Mouse (Mus musculus): Measurements from ENCODE around the gene Pabpc4.
A peak's percentile ranks its signal among the peaks of the same experiment; 100 is the strongest.
"Not testable (repeated sequence)": the region's sequence is repeated elsewhere in the genome, so short reads cannot be mapped to it uniquely, and the experiment has no call there.

Gene Pabpc4

DNA sequence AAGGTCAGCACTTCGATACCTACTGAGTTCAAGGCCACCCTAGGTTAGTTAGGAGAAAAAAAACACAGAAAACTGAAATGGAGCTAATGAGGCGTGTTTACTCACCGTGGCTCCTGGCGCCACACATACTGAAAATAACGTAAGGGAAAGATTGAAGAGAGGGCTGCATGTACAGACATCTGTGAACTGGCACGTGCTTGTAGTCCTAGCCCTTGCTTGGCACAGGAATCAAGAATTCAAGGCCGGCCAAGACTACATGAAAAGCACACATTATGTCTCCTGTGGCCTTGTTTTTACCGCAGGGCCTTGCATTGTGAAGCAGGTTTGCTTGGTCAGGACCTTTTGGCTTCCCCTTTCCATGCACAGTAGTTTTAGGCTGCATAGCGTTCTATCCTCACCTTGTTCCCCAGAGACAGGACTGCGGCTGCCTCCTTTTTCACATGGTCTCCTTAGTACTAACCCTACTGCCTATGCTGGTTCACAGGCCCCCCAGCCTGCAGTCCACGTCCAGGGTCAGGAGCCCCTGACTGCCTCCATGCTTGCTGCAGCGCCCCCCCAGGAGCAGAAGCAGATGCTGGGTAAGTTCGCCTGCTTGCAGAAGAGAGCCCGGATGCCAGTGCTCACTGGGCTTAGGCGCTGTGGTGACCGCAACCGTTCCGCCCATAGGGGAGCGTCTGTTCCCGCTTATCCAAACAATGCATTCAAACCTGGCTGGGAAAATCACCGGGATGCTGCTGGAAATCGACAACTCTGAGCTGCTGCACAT, 35.2 kb downstream of the Pabpc4 start:
- DNase-seq (ENCODE audit: low spot score in 2 of 2), result no peak

DNA sequence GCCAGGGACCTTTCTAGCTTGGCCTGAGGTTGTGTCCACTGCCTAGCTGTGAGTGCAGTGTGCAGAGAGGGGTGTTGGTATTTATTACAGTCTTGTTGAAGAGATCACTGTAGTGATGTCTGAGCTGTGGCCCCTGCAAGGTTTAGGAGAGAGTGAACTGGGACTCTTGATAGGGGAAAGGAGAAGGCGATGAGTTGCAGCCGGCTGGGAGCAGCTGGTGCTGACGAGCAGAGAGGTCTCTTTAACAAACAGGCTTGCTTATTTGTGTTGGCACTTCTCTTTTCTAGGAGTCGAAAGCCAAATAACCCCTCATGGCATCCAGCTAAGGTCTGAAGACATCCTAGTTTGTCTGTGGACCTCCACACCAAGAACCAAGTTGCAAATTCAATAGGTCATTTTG, 36.1 kb downstream of the Pabpc4 start:
- DNase-seq (ENCODE audit: low spot score in 2 of 2), result no peak

- no peak for DNase-seq (ENCODE audit: low spot score in 2 of 2)
These were observed 37.0 kb downstream of the Pabpc4 start for GRCm38 (mm10) chr4:123298980-123299670.

DNA sequence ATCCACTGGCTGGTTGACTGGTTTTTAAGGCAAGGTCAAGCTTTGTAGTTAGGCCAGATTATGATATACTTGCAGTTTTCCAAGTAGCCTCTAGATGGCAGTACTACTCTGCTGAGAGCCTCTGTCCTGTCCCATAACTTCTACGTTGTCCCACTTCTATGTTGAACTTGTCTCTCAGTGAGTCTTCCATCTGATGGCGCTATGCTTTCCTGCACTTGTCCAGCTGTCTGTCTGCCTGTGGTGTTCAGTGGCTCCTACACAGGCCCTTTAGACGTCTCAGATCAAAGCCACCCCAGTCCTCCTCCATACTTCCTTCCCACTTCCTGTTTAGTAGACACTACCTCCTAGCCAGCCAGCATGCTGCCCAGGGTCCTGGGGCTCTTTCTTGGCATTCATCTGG, 43.6 kb downstream of the Pabpc4 start:
- peak; percentile 40 to 48 for DNase-seq (ENCODE audit: low spot score in 2 of 2)

- DNase-seq (ENCODE audit: low spot score in 2 of 2), result no peak
These were observed 44.8 kb downstream of the Pabpc4 start for GRCm38 (mm10) chr4:123306999-123307398.

- no peak for DNase-seq (ENCODE audit: low spot score in 2 of 2)
These were observed 46.1 kb downstream of the Pabpc4 start for GRCm38 (mm10) chr4:123308292-123308691.

- DNase-seq (ENCODE audit: low spot score in 2 of 2), result no peak
These were observed 49.7 kb downstream of the Pabpc4 start for GRCm38 (mm10) chr4:123311845-123312244.

GRCm38 (mm10) chr4:123313010-123313409, 50.9 kb downstream of the Pabpc4 start:
- DNase-seq (ENCODE audit: low spot score in 2 of 2), result peak in 1 of 2 experiments; percentile 7

DNA sequence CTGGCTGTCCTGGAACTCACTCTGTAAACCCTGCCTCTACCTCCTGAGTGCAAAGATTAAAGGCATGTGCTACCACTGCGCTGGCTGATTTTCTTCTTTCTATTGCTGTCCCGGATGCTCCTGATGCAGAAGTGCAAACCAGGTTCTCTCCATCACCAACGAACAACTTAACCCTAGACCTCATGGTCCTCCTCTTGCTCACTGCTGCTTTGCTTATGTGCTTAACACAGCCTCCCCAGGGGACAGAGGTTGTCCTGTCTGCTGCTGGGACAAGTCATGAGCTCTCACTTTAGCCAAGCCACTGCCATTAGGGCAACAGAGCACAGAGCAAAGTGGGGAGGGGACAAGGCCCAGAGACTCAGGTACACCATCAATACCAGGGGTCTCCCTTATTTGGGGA, 52.3 kb downstream of the Pabpc4 start:
- DNase-seq (ENCODE audit: low spot score in 2 of 2), result no peak

DNA sequence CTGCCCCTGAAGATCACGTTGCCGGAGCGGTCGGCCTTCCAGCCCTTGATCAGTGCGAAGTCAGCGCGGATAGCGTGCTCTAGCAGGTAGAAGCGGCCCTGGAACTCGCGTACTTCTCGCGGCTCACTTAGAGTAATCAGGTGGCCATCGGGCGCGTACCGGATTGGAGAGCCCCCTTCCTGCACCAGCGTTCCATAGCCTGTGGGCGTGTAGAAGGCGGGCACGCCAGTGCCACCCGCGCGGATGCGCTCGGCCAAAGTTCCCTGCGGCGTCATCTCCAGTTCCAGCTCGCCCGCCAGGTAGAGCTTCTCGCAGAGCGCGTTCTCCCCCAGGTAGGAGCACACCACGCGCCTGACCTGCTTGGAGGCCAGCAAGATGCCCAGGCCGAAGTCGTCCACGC, 60.8 kb downstream of the Pabpc4 start:
- not testable (repeated sequence) for DNase-seq (ENCODE audit: low spot score in 2 of 2)

GRCm38 (mm10) chr4:123323534-123323933, 61.4 kb downstream of the Pabpc4 start, which contains the start of gene Oxct2a:
Gene Oxct2a, minus strand, starts transcription at chr4:123323634.
- DNase-seq (ENCODE audit: low spot score in 2 of 2), result no peak

DNA sequence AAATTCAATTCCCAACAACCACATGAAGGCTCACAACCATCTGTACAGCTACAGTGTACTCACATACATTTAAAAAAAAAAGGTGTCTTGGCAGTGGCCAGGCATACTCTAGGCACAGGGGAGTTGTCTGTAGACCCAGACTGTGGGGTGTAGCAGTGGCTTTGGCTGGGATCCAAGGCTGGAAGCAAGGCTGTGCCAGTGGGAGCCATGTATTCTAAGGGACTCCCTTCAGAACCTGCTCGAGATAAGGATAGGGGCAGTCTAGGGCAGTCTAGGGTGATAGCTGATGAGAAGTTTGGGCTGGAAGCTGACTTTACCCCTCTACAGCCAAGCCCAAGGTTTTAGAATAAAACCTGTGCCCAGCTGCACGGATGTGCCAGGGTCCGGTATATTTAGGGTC, 63.9 kb downstream of the Pabpc4 start:
- DNase-seq (ENCODE audit: low spot score in 2 of 2), result no peak

DNA sequence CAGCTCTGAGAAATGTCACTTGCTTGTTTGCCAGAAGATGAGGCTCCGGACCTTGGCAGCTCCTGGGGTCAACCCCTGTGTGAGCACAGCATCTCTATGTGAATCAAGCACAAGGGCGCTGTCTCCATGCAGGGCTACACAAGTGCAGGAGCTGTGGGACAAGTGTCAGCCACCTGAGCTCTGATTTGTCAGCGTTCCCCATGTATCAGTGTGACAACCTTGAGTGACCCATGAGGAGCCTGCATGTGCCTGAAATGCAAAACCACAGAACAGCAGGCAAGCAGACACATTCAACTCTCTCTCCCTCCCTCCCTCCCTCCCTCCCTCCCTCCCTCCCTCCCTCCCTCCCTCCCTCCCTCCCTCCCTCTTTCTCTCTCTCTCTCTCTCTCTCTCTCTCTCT, 65.5 kb downstream of the Pabpc4 start:
- DNase-seq (ENCODE audit: low spot score in 2 of 2), result no peak

DNA sequence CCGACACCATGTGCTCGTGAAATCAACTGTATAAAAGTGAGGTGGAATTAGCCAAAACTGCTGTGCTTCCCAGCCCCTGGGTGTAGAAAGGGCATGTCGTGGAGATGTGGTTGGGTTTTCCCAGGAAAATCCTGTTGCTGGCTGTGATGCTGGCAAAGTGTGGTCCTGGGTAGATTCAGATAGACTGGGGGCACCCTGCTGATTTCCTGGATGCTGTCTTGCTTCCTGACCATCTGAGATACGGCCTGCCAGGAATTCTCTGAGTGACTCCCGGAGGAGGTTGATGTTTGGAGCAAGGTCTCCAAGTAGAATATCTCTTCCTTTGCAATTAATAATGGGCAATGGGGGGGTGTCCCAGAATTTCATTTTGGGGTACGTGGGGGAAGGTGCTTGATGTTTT, 66.8 kb downstream of the Pabpc4 start:
- DNase-seq (ENCODE audit: low spot score in 2 of 2), result no peak

DNA sequence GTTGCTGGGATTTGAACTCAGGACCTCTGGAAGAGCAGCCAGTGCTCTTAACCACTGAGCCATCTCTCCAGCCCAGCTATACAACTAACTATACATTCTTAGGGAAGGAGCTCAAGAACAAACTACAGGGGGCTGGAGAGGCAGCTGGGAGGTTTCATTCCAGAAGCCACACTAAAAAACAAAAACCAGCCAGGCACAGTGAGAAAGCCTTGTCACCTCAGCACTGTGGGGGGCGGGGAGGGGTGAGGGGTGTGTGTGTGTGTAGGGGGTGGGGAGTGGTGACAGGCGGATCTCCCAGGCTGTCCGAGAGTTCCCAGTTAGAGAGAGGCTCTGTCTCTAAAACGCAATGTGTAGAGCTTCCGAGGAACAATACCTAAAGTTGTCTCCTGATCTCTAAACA, 69.2 kb downstream of the Pabpc4 start:
- no peak for DNase-seq (ENCODE audit: low spot score in 2 of 2)

DNA sequence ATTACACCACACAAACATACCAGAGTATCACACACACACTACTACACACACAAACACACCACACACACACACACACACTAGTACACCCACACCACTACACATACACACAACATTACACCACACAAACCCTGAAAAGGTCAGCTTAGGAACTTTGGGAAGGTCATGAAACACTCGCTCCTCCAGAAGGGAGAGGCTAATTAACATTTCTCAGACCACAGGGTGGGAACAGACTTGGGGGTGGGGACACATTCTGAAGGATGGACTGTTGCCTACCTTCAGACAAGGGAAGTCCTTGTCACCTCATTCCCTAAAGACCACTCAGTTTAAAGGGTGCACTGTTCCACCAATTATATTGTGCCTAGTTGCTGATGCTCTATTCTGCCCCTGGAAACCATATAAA, 69.8 kb downstream of the Pabpc4 start:
- not testable (repeated sequence) for DNase-seq (ENCODE audit: low spot score in 2 of 2)

DNA sequence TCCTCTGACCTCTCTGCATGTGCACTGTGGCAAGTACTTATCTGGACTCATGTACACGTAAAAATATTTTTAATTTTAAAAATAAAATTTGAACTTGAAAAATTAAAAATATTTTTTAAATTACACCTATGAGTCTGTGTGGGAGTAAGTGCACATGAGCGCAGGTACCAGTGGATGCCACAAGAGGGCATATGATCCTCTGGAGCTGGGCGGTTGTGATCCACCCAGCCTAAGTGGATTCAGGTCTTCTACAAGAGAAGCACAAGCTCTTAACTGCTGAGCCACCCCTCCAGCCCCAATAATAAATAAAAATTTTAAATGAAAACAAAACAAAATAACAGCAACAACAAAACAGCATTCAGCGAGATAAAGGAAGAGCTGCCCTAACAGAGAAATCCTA, 71.0 kb downstream of the Pabpc4 start:
- no peak for DNase-seq (ENCODE audit: low spot score in 2 of 2)

- no peak for DNase-seq (ENCODE audit: low spot score in 2 of 2)
These were observed 72.0 kb downstream of the Pabpc4 start for GRCm38 (mm10) chr4:123334177-123334576.

- not testable (repeated sequence) for DNase-seq (ENCODE audit: low spot score in 2 of 2)
These were observed 73.1 kb downstream of the Pabpc4 start for GRCm38 (mm10) chr4:123335244-123335643.

GRCm38 (mm10) chr4:123335796-123336585, 73.8 kb downstream of the Pabpc4 start:
- DNase-seq (ENCODE audit: low spot score in 2 of 2), result no peak

DNA sequence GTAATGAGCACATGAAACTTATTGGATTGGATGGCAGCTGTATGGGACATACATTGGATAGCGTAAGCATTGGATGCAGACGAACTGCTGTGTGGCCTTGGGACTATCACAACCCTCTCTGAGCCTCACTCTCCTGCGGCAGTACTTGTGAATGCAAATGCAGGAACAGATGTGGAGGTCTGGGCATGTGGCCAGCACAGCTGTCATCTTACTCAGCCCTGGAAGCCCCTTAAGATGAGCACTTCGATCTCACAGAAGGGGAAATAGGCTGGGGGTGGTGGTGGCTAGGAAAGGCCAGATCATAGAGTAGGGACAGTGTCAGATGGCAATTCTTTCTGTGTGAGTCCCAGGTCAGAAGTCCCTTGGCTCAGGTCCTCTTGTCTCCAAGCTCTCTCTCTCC, 75.5 kb downstream of the Pabpc4 start:
- no peak for DNase-seq (ENCODE audit: low spot score in 2 of 2)

DNA sequence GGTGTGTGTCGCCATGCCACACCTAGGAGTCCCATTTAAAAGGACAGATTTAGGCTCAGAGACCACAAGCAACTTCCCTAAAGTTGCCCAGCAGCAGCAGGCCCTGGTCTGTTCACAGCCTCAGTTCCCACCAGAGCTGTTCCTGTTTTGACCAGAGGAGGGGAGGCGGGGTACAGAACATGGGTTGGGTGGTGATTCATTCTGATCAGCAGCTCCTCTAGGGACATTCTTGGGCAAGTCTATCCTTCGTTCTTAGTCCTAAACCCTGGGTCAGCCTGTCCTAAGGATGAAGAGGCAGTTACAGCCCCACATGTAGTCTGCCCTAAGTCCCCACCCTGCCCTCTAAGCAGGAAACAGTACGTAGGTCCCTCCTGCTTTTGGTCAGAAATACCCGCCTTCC, 78.1 kb downstream of the Pabpc4 start:
- no peak for DNase-seq (ENCODE audit: low spot score in 2 of 2)
